Comparison of ENCODE assay signal across 23 mouse cellular contexts in genomic region chr10:20799792-20800191, GRCm38 (mm10).
DNase-seq lines count a peak whose midpoint lies in the region; ATAC-seq and TF ChIP-seq lines count a peak whose summit lies in the region.
"Had no signal": no experiment of that assay in that cellular context is flagged by ENCODE, and none has a peak within 500 bp of the region (broad histone marks: within the 10 kb centered on the region; RNA-seq: fewer than 3 reads in every experiment).

No protein-coding gene starts in this region.

- H3K4me1 ChIP-seq in kidney, postnatal 0 days (replicated peaks; ENCODE audit: insufficient read depth, low read length): no peaks in the 10 kb centered on the region
- no peaks in the 10 kb centered on the region for H3K4me1 ChIP-seq in kidney, embryonic 14.5 days (ENCODE audit: control insufficient read depth, insufficient read depth, low read length)
- H3K4me1 ChIP-seq: embryonic facial prominence, embryonic 12.5 days; forebrain, embryonic 12.5 days; hindbrain, embryonic 15.5 days; limb, embryonic 15.5 days had no signal

- no peaks in the 10 kb centered on the region for H3K36me3 ChIP-seq in kidney, postnatal 0 days (ENCODE audit: insufficient read depth, low read length)
- no peaks in the 10 kb centered on the region for H3K36me3 ChIP-seq in kidney, embryonic 14.5 days (ENCODE audit: control insufficient read depth, insufficient read depth, low read length)
- H3K36me3 ChIP-seq: embryonic facial prominence, embryonic 12.5 days; forebrain, embryonic 12.5 days; heart, embryonic 15.5 days; hindbrain, embryonic 15.5 days; limb, embryonic 15.5 days had no signal

- 30% methylated on average over 7 of the region's 7 CpGs for WGBS in kidney, postnatal 0 days
- 30% methylated on average over 7 of the region's 7 CpGs for WGBS in kidney, embryonic 14.5 days

- no peak for ATAC-seq in kidney, postnatal 0 days (replicated peaks; ENCODE audit: low FRiP score, low read depth)
- ATAC-seq in kidney, embryonic 14.5 days (ENCODE audit: low FRiP score, low TSS enrichment): no peak

- H3K4me2 ChIP-seq in kidney, postnatal 0 days (ENCODE audit: low read length): no peak overlapping the region
- H3K4me2 ChIP-seq in kidney, embryonic 14.5 days (replicated peaks; ENCODE audit: low read depth, low read length): no peak overlapping the region
- H3K4me2 ChIP-seq: embryonic facial prominence, embryonic 12.5 days; forebrain, embryonic 12.5 days; heart, embryonic 15.5 days; hindbrain, embryonic 15.5 days; limb, embryonic 15.5 days; lung, embryonic 14.5 days had no signal

- DNase-seq in kidney, postnatal 0 days (ENCODE audit: low spot score): peak; percentile 29
- peak; percentile 64 to 78 for DNase-seq in frontal cortex, adult 2 months (ENCODE audit: extremely low spot score in 1 of 2, low spot score in 1 of 2)
- DNase-seq in left cerebral cortex, adult 8-10 months (ENCODE audit: low spot score in 2 of 2): peak; percentile 23 to 50
- peak; percentile 14 for DNase-seq in right cerebral cortex, postnatal 25 days
- DNase-seq in urinary bladder, adult 18-20 months (ENCODE audit: low spot score in 2 of 2): no peak
- no peak for DNase-seq in spleen, postnatal 10 days (ENCODE audit: low spot score in 2 of 2)
- DNase-seq: adrenal gland, adult 2 months; cerebellum, adult 18-20 months; cerebellum, postnatal 14 days; gastrocnemius, postnatal 36 days; kidney, adult 8-10 months; kidney, postnatal 36 days; lung, embryonic 14.5 days; lung, postnatal 4 days; midbrain, embryonic 14.5 days; thymus, postnatal 14 days had no signal

- no peak for TF ChIP-seq CTCF in kidney, postnatal 0 days (IDR thresholded peaks at IDR 0.05; ENCODE audit: low read depth)

- H3K27ac ChIP-seq in kidney, postnatal 0 days: no peak overlapping the region
- H3K27ac ChIP-seq in kidney, embryonic 14.5 days (ENCODE audit: low read depth, low read length): no peak overlapping the region
- H3K27ac ChIP-seq: embryonic facial prominence, embryonic 12.5 days; forebrain, embryonic 12.5 days; heart, embryonic 15.5 days; hindbrain, embryonic 15.5 days; limb, embryonic 15.5 days; liver, embryonic 14.5 days had no signal

- H3K27me3 ChIP-seq in kidney, postnatal 0 days (ENCODE audit: insufficient read depth, low read length): no peaks in the 10 kb centered on the region
- no peaks in the 10 kb centered on the region for H3K27me3 ChIP-seq in kidney, embryonic 14.5 days (ENCODE audit: control insufficient read depth, insufficient read depth, low read length)
- H3K27me3 ChIP-seq: embryonic facial prominence, embryonic 12.5 days; forebrain, embryonic 12.5 days; heart, embryonic 15.5 days; hindbrain, embryonic 15.5 days; limb, embryonic 15.5 days had no signal

- H3K4me3 ChIP-seq in kidney, postnatal 0 days (replicated peaks; ENCODE audit: low read depth, low read length): no peak overlapping the region
- H3K4me3 ChIP-seq in kidney, embryonic 14.5 days (ENCODE audit: low read length): no peak overlapping the region
- H3K4me3 ChIP-seq: embryonic facial prominence, embryonic 12.5 days; forebrain, embryonic 12.5 days; heart, embryonic 15.5 days; hindbrain, embryonic 15.5 days; limb, embryonic 15.5 days had no signal

- H3K9ac ChIP-seq in kidney, postnatal 0 days (ENCODE audit: low read depth, low read length): no peak overlapping the region
- no peak overlapping the region for H3K9ac ChIP-seq in kidney, embryonic 14.5 days (ENCODE audit: low read depth, low read length)
- H3K9ac ChIP-seq: embryonic facial prominence, embryonic 12.5 days; forebrain, embryonic 12.5 days; heart, embryonic 15.5 days; hindbrain, embryonic 15.5 days; limb, embryonic 15.5 days; liver, embryonic 14.5 days; lung, embryonic 14.5 days had no signal

- no peaks in the 10 kb centered on the region for H3K9me3 ChIP-seq in kidney, postnatal 0 days (replicated peaks; ENCODE audit: low read length)
- H3K9me3 ChIP-seq in kidney, embryonic 14.5 days (ENCODE audit: control insufficient read depth, low read length): no peaks in the 10 kb centered on the region
- H3K9me3 ChIP-seq: embryonic facial prominence, embryonic 12.5 days; forebrain, embryonic 12.5 days; heart, embryonic 15.5 days; hindbrain, embryonic 15.5 days; limb, embryonic 15.5 days had no signal

Comparison
In these comparisons a context has a peak if more than half of its experiments do, and no peak if none do; other contexts are left out.
1. DNase-seq: peak in kidney, postnatal 0 days (single experiment), frontal cortex, adult 2 months (2 of 2), left cerebral cortex, adult 8-10 months (2 of 2) and right cerebral cortex, postnatal 25 days (single experiment); none in urinary bladder, adult 18-20 months (0 of 2) and spleen, postnatal 10 days (0 of 2).